Mouse (Mus musculus) testis, adult 10 weeks (tissue): ENCODE data around the gene Ms4a5. TPM values are rescaled to one million over a fixed set of nuclear protein-coding genes. Genes with fewer than 3 reads are reported as not detected.

Source experiments
- polyA plus RNA-seq: library from polyadenylated mRNA; stranded (reverse); fragments of 350-450 nt; fragmentation: Illumina TruSeq; extraction: RNeasy Lipid Tissue Mini Kit (QIAGEN cat#74804); gene quantifications from one replicate; pipeline ENCODE4 v1.2.3, GENCODE M21; 2014; ENCODE audit warnings: low read depth, low replicate concordance

Gene Ms4a5
- 1,388 TPM for polyA plus RNA-seq

GRCm38 (mm10) chr19:11283773-11284172 lies at the start of gene Ms4a5:
Gene Ms4a5, minus strand, starts transcription at chr19:11283873.

GRCm38 (mm10) chr19:11314354-11314753 lies 30.7 kb upstream of the Ms4a5 start, which contains the start of gene Ms4a14:
Gene Ms4a14, minus strand, starts transcription at chr19:11314454.

GRCm38 (mm10) chr19:11266052-11266845 lies 17.4 kb downstream of the Ms4a5 start, which contains the start of gene Ms4a1:
Gene Ms4a1, minus strand, starts transcription at chr19:11266241.

GRCm38 (mm10) chr19:11232348-11232747 lies 51.3 kb downstream of the Ms4a5 start, which contains the start of gene Ms4a12:
Gene Ms4a12, minus strand, starts transcription at chr19:11232448.

Other genes starting within 250 kb of the Ms4a5 start
- 0.20 TPM for gene Ms4a8a, start 202.8 kb downstream of the Ms4a5 start, polyA plus RNA-seq
- 685 TPM for gene 1700017D01Rik, start 153.0 kb downstream of the Ms4a5 start, polyA plus RNA-seq
- gene 1700025F22Rik, start 118.6 kb downstream of the Ms4a5 start, polyA plus RNA-seq, result 438 TPM
- 489 TPM for gene Ms4a13, start 87.1 kb downstream of the Ms4a5 start, polyA plus RNA-seq
- gene Ms4a12, start 51.4 kb downstream of the Ms4a5 start, polyA plus RNA-seq, result not detected
- 0.45 TPM for gene Ms4a1, start 17.6 kb downstream of the Ms4a5 start, polyA plus RNA-seq
- 959 TPM for gene Ms4a14, start 30.6 kb upstream of the Ms4a5 start, polyA plus RNA-seq
- gene Ms4a7, start 52.3 kb upstream of the Ms4a5 start, polyA plus RNA-seq, result 2.5 TPM
- gene Ms4a4a, start 91.7 kb upstream of the Ms4a5 start, polyA plus RNA-seq, result 1.9 TPM
- gene Ms4a4c, start 120.9 kb upstream of the Ms4a5 start, polyA plus RNA-seq, result 0.39 TPM
- gene Ms4a4b, start 159.7 kb upstream of the Ms4a5 start, polyA plus RNA-seq, result 4.5 TPM
- 4.7 TPM for gene Ms4a6c, start 185.5 kb upstream of the Ms4a5 start, polyA plus RNA-seq
- 6.6 TPM for gene Gm8369, start 202.1 kb upstream of the Ms4a5 start, polyA plus RNA-seq
- gene Ms4a6b, start 232.6 kb upstream of the Ms4a5 start, polyA plus RNA-seq, result 3.4 TPM